ENCODE assay signal across 26 mouse cellular contexts in the genomic region with DNA sequence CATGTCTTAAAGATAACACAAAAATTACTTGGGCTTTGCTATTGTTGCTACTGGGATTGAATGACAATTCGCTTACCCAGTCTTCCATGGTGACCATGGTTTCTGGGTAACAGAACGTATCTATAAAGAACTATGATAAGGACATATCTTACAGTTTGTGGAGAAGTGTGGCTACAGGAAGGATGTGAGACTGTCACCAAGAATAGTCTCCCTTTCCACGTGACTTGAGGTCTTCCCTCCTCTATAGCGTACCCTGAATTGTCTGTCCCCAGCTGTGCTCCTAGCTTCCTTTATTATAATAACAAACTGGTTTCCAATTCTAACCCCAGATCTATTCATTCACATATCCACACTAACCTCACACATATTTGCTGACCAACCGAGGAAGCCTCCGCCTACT. TPM values are rescaled to one million over a fixed set of nuclear protein-coding genes. Genes with fewer than 3 reads are reported as not detected.
"Had no signal": no experiment of that assay in that cellular context is flagged by ENCODE, and none has a peak within 500 bp of the region (broad histone marks: within the 10 kb centered on the region; RNA-seq: fewer than 3 reads in every experiment).

No protein-coding gene starts in this region.

- H3K27ac ChIP-seq: heart, embryonic 10.5 days; hindbrain, embryonic 10.5 days; hindbrain, embryonic 12.5 days; hindbrain, embryonic 14.5 days; kidney, embryonic 15.5 days; kidney, postnatal 0 days; limb, embryonic 13.5 days; limb, embryonic 15.5 days had no signal

- H3K4me2 ChIP-seq: heart, embryonic 12.5 days; hindbrain, embryonic 12.5 days; hindbrain, embryonic 14.5 days; kidney, embryonic 15.5 days; limb, embryonic 13.5 days; limb, embryonic 15.5 days had no signal

- DNase-seq: gastrocnemius, postnatal 14 days; gastrocnemius, postnatal 36 days; heart, adult 18-20 months; heart, postnatal 10 days; heart, postnatal 4 days; kidney, adult 11 months; kidney, adult 2 months; kidney, adult 9 months; kidney, postnatal 14 days; kidney, postnatal 36 days; layer of hippocampus, adult 9-11 months; layer of hippocampus, postnatal 36 days; left cerebral cortex, postnatal 4 days had no signal

- H3K4me3 ChIP-seq: heart, embryonic 10.5 days; heart, embryonic 12.5 days; hindbrain, embryonic 10.5 days; hindbrain, embryonic 12.5 days; kidney, embryonic 15.5 days; limb, embryonic 13.5 days; limb, embryonic 15.5 days had no signal

- H3K4me1 ChIP-seq: heart, embryonic 12.5 days; hindbrain, embryonic 12.5 days had no signal

- H3K36me3 ChIP-seq: heart, embryonic 10.5 days; heart, embryonic 12.5 days; hindbrain, embryonic 10.5 days; hindbrain, embryonic 12.5 days; kidney, embryonic 15.5 days; limb, embryonic 13.5 days; limb, embryonic 15.5 days had no signal

- ATAC-seq: hindbrain, embryonic 16.5 days; intestine, embryonic 16.5 days had no signal

- H3K9ac ChIP-seq: heart, embryonic 12.5 days; hindbrain, embryonic 12.5 days; hindbrain, embryonic 14.5 days; kidney, embryonic 15.5 days; limb, embryonic 13.5 days; limb, embryonic 15.5 days had no signal

- H3K9me3 ChIP-seq: heart, embryonic 10.5 days; heart, embryonic 12.5 days; hindbrain, embryonic 10.5 days; hindbrain, embryonic 12.5 days; kidney, embryonic 15.5 days; limb, embryonic 13.5 days; limb, embryonic 15.5 days had no signal

- H3K27me3 ChIP-seq: heart, embryonic 12.5 days; hindbrain, embryonic 12.5 days; kidney, embryonic 15.5 days; limb, embryonic 15.5 days had no signal

RNA-seq across cellular contexts. Expression of a gene that starts 3.8 kb away (rescaled TPM):
- total RNA-seq: heart, adult 8-10 months; heart, postnatal 25 days had no signal
